Mouse (Mus musculus): ENCODE data around the gene Rsf1. TPM values are rescaled to one million over a fixed set of nuclear protein-coding genes. Genes with fewer than 3 reads are reported as not detected.

Gene Rsf1
- 30.6 and 32.0 TPM in 2 replicates for total RNA-seq (2021)
- long read RNA-seq, full-length matches to known transcripts = 6 of 22 reads
- long read RNA-seq, partial matches to known transcripts = 14 of 22 reads
- long read RNA-seq, other reads (novel, unspliced or antisense) = 2 of 22 reads

DNA sequence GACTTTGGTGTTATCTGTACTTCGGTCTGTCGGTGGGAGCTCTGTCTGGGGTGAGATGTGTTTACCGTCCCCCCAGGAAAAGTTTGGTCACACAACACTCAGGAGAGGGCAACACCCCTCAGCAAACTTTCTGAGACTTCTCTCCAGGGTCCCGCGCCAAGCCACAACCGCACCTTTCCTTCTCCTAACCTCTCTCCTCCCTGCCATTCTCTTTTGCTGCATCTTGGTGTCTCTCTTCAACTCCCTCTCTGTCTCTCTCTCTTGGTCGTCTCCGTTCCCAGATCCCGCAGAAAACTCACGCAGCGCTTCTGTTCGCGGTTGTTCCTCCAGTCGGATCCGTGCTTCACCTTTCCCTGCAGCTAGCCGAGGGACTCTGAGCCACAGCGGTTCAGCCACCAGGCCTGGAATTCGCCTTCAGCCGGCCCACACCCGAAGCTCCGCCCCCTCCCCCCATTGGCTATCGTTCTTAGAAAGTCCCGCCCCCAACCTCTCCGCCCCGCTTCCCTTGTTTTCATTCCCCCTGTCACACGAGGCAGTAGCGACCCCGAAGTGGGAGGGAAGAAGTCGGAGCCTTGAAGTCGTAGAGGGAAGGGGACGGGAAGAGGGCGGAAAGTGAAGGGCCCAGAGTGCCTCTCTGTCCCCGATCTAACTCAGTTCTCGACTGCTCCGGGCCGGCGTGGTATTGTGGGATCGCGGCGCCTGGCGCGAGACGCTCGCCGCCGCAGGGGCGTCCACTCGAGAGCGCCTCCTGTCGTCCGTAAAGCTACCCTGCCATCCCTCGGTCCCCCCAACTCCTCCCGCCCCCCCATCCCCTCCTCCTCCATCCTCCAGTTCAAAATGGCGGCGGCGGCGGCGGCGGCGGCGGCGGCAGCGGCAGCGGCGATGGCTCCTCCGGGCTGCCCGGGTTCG, at the start of gene Rsf1, which contains the start of gene Aamdc:
Gene Rsf1 (plus strand): TSS at position 823 of the 909 bp plus-strand sequence.
Gene Aamdc (minus strand): TSS at position 431 of the 909 bp plus-strand sequence.
- peak; percentile 95 for DNase-seq

DNA sequence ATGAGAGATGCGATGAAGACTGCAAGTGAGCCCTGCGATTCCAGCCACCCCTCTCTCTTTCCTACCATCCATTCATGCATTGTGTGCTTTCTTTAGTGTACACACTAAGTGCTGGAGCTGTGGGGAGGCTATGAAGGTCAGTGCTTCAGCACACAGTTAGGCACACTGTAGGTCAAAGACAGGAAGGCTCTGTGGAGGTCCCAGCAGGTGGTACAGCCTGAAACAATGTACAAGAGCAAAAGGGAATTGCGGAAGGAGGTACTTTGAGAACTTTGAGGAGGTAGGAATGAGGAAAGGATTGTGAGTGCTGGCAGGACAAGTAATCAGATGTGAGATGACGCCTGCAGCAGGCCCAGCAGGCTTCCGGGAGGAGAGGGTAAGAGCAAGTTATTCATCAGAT, 44.2 kb upstream of the Rsf1 start:
- no peak for DNase-seq

DNA sequence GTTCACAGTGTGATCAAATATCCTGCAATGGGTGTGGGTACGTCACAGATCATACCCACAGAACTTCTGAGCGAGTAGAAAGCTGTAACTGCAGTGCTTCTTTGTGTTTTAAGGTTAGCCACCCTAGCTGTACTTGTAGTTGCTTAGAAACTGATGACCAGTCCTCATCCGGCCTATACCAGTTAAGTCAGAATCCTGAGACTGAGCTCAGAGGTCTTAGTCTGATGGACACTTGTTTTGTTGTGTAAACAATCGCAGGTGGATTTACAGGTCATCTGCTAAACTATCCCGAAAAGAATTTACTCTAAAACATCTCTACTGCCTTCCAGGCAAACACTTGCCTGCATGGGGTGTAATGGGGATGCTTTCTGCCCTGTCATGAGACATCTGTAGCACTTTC, 43.1 kb upstream of the Rsf1 start:
- no peak for DNase-seq

DNA sequence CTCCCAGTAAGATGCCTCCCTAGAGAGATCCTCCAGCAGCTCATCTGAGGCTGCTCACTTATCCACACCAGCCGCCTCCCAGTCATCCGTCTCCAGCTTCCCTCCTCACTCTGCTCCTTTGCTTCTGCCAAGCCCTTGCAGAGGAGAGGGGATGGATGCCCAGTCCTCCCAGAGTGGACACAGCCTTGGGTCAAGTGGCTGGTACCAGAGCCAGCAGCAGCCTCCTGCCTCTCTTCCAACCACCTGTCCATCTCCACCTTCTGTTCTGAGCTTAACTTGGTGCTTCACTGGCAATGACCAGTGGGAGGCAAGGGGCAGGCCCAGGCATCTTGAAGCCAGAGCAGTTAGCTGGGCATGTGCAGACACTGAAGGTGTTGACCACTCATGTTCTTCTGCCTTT, 33.2 kb upstream of the Rsf1 start:
- no peak for DNase-seq

DNA sequence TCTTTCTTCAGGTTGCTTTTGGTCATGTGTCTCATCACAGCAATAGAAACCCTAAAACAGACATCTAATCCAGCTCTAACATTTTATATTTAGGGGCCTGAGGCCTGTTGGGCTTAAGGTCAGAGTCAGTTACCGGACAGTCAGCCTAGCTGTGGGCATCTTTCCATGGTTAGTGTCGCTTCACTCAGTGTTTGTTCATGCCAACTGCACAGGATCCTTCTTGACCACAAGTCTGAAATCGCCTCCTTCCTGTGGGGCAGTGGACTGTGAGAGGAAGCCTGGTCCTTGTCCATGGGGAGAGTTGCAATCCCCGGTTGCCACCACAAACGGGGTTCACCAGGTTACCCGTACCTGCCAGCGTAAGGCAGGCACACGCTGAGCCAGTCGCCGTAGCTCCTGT, 30.4 kb upstream of the Rsf1 start:
- no peak for DNase-seq

DNA sequence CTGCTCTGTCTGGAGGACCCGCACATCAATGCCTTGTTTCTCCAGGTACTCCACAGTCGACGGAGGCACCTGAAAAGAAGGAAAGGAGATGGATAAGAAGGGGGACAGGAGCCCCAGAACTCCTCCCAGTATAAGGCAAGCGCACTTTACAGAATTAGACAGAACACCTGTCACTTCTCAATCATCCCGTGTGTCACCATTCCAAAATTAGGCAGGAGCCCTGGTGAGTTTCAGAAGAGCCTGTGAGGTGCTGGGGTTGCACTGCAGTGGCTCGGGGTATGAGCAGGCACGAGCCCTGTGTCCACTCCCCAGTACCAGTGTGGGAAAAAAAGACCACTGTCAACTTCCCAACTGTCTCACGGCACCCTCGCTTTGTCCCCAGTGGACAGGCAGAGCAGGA, 29.0 kb upstream of the Rsf1 start:
- no peak for DNase-seq

DNA sequence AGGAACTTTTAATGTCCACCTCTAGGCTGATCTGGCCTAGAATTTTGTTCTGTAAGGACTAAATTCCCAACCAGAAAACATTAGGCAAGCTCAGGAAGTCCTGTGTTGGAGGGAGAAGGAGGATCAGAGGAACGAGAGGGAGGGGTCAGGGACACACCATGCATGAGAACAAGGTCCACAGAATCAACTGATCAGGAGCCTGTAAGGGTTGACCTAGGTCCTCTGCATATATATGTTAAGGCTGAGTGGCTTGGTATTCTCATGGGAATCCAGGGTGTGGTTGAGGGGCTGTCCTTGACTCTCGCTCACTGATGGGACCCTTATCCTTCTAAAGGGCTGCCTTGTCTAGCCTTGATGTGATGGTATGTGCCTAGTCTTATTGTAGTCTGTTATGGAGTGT, 16.1 kb upstream of the Rsf1 start:
- no peak for DNase-seq

DNA sequence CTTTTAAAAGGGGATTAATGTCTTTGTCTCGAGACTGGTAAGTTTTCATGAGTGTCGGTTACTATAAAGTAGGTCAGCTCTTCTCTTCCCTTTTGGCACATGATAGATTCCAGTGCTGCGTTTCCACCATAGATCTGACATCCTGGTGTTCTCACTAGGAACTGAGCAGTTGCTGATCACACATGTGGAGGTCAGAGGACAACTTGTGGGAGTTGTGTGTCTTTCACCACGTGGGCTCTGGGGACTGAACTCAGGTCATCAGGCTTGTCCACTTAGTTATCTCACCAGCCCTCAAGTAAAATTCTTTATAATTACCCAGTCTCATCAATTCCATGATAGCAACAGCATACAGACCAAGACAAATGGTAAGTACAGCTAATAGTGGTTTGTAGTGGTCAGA, 10.3 kb upstream of the Rsf1 start:
- no peak for DNase-seq

DNA sequence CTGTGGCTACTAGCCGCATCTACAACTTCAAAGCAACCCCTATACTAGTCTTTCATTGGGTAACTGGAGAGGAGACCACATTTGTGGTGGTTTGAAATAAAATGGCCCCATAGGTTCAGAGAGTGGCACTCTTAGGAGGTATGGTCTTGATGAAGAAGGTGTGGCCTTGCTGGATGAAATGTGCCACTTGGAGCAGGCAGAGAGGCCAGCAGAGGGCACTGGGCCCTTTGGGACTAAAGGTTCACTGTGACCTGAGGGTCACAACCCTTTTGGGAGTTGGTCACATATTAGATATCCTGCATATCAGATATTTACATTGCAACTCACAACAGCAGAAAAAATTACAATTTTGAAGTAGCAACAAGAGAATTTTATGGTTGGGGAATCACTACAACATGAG, 9.3 kb upstream of the Rsf1 start:
- DNase-seq = no peak

DNA sequence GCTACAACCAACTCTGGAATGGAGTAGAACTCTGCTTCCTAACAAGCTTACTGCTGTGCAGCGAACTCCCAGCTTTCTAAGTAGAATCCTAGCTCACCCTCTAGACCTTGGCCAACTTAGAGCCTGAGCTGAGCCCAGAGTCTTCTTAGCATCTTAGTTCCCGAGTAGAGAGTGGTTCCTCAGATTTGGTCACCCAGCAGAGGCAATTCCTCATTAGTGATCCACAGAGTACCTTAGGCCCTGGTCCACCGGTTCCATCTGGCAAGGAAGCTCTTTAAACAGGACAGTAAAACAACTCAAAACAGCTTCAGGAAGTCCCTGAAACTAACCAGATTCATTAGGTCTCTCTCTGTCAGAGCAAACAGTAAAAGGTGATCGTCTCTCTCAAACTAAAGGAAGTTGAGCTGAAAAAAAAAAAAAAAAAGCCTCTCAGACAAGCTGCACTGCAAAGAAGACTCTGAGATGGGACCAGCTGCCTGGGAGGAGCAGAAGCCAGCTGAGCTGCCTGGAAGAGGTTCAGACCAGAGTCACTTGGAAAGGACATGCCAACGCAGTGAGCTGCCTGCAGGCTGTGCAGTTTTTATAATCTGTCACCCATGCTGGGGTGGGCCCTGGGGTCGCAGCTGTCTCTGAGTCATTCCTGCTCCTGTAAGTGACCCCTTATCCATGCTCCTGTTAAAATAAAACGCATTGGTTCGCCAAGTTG, 1.2 kb upstream of the Rsf1 start:
- peak; percentile 17 for DNase-seq

DNA sequence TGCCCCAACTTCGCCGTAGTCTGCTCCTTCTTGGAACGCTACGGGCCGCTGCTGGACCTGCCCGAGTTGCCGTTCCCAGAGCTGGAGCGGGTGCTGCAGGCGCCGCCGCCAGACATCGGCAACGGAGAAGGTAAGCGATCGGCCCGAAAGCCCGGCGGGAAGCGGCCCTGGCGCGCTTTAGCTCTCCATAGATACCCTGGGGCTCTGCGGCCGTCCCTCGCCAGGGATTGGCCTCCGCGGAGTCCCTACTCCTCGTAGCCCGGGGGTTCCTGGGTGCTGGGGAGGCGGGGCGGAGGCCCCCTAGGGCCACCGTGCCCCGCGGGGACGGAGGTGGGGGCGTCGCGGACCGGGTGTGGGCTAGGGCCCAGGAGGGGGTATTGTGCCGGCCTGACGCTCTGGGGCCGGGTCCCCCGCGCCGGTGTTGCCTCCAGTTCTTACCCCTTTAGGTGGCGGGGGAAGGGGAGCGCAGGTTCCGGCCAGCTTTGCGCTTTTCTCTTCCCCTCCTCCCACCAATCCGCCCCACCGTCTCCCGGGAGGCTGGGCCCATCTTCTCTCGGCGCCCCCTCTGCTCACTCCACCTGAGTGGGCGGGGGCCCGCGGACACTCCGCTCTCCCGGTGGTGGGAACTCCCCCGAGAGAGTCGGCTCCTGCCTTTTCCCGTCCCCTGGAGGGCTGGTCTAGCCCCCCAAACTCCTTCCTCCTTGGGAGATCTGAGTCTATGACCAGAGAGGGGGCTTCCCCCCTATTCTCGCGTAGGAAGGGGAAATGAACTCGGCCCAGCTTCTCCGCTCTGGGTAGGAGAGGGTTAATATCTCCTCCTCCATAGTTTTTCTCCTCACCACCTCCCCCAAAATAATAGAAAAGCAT, 520 bp downstream of the Rsf1 start:
- DNase-seq = peak; percentile 40

DNA sequence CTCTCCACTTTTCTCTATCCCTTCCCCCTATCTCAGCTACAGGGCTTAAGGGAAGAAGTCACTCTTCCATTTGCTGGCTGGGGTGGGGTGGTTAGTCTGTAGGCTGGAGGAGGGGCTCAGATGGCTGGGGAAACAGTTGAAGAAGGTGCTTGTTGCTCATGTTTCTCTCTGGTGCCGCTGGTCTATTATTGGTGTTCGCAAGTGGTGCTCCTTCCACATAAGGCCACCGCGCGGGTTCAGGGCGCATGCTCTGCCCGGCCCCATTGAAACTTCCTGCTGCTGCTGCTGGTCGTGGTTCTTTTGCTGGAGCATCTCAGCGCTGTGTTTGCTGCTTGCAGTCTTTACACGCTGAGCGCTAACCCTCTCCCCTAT, 1.1 kb downstream of the Rsf1 start:
- DNase-seq = peak; percentile 86

DNA sequence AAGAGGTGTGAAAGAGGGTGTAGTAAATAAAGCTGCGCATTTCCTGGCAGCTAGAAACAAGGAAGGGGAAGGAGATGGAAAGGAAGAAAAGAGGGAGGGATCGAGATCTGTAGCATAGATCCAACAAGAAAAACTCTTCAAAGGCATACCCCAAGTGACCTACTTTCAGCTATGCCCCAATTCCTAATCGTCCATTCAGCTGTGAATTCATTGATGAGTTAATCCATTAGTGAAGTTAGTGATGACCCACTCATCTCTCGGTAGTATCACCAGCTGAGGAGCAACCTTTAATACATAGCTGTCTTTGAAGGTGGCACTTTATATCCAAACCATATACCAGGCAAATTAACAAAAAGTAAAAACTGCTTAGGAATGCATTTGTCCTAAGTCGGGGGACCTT, 8.8 kb downstream of the Rsf1 start:
- no peak for DNase-seq

DNA sequence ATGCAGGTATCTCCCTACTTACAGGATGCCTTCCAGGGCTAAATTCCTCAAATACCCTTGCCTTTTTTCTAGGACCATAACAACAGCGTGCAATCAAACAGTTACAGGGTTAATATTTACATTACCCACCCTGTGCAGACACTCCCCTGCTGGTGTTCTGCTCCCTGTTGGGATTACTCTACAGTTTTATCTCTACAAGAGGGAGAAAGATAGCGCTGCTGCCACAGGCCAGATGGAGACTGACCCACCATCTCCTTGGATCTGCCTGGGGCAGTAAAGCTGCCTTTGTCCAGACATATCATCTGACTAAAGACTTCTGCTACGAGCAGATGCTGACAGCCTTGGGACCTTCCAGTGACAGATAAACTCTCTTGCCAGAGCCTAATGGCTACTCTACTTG, 10.8 kb downstream of the Rsf1 start:
- no peak for DNase-seq

DNA sequence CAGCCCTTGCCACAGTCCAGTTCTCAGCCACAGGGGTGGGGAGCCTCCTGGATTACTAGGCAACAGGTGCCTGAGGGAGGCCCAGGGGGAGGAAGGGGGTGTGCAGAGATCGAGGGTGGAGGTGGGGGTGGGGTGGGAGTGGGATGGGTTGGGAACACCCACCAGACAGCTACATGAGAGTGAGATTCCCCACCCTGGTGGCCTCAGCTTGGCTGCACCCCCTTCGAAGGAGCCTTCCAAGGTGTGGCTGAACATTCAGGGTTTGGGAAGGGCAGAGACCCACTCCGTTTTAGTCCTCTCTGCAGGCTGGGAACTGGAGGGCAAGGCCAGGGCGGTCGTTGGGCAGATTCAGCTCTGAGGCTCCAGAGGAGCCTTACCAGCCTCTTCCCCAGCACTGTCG, 11.6 kb downstream of the Rsf1 start:
- DNase-seq = no peak

DNA sequence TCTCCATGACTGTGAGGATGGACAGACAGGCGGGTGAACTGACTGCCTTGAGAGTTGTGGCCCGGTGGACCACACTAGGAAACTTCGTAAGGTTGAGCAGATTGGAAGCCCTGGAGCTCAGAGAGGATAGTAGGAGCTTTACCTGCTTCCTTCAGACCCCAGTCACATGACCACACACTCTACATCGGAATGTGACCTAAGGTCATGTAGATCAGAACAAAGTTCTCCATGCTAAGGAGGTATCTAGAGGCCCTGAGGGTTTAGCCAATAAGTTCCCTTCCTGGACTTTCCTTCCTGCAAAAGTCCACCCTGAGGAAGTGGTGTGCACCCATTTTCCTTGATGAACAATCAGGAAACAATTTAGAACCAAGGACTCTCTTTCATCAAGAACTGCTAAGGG, 12.7 kb downstream of the Rsf1 start:
- no peak for DNase-seq

DNA sequence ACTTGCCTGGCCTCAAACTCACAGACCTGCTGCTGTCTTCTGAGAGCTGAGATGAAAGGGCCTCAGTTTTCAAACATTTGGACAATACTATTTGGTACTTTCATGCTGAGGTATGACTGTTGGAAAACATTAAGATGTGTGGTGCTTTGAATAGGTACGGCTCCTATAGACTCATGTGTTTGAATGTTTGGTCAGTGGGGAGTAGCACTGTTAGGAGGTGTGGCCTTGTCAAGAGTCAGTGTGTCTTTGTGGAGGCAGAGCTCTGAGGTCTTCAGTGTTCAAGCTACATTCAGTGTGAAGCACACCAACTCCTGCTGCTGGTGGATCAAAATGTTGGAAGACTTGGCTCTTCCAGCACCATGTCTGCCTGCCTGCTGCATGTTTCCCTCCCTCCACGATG, 13.8 kb downstream of the Rsf1 start:
- no peak for DNase-seq

DNA sequence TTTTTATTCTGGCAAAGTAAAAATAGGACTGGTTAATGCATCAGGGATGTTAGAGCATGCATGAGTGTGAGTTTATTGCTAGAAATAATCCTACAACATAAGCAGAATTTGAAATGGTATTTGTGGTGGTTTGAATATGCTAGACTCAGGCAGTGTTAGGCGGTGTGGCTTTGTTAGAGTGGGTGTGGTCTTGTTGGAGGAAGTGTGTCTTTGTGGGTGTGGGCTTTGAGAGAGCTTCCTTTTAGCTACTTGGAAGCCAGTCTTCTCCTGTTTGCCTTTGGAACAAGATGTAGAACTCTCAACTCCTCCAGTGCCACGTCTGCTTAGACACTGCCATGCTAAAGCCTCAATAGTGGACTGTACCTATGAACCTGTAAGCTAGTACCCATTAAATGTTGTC, 18.9 kb downstream of the Rsf1 start:
- DNase-seq = no peak

DNA sequence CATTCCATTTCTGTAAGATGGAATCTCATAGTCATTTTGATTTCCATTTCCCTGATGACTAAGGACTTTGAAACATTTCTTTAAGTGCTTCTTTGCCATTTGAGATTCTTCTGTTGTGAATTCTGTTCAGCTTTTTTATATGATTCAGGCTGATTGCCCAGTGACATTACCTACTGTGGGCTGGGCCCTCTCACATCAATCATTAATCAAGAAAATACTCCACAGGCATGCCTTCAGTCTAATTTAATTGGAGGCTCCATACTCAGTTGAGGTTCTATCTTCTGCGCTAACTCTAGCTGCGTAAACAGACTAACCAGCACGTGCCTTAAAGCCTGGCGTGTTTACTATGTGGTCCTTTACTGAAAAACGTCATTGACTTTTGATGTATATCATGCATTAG, 41.7 kb downstream of the Rsf1 start:
- DNase-seq = no peak

DNA sequence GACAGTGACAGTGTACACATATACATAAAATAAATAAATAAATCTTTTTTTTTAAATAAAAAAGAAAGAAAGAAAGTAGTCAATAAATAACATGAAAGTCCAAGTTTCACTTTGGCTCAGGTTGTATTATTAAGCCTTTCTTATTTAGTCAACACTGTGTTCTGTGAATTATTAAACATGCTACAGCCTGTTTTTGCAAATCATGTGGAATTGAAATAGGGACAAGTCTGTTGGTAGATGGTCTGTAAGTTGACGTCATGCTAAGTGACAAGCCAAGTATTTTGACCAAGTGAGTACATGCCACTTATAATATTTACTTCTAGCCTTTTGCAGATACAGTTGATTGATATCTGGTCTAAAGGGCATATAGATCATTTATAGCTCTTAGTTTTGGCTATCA, 43.0 kb downstream of the Rsf1 start:
- no peak for DNase-seq

DNA sequence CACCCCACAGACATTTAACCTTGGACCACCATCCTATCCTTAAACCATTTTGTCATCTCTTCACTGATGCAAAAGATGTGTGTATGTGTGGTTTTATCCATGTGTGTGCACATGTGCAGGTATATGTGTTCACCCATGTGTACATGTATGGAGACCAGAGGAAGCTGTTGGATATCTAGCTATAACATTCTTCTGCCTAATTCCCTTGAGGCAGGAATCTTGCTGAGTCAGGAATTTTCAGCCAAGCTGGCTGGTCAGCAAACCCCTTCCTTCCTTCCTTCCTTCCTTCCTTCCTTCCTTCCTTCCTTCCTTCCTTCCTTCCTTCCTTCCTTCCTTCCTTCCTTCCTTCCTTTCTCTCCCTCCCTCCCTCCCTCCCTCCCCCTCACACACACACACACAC, 43.7 kb downstream of the Rsf1 start:
- no peak for DNase-seq

DNA sequence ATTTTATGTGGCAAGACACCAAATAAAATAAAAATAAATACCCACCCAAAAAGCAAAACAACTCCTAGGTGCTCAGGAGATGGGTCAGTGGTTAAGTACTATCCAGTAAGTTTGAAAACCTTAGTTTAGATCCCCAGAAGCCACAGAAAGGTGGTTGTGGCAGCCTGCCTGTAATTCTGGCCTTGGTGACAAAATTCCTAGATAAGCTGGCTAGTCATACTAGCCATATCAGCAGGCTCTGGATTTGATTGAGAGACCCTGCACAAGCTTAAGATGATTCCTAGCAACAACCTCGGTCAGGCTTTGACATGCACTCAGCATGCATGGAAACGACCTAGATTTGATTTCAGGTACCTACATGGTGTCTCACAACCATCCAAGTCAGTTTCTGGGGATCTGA, 49.7 kb downstream of the Rsf1 start:
- DNase-seq = no peak

DNA sequence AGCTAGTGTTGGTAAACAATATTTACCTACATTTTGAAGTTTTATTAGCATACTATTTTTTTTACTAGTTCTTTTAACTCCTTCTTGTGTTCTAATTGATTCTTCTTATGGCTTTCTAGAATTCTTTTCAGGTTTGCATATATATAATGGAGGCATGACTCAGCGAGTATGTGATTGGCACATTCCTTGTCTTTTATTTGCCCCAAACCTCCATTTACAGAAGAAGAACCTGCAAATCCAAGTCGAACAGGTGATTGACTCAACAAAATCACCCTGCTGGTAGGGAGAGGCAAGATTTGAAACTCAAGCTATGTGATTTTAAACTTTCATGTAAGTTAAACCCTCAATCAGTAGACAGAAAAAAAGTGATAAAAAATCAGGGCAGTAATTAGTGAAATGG, 51.6 kb downstream of the Rsf1 start:
- no peak for DNase-seq

All from adrenal gland, postnatal 25 days (tissue).